Mouse (Mus musculus) lung, embryonic 16.5 days (tissue): ENCODE results near the gene Sypl2. TPM values are rescaled to one million over a fixed set of nuclear protein-coding genes. Genes with fewer than 3 reads are reported as not detected.
A peak's percentile ranks its signal among the peaks of the same experiment; 100 is the strongest.
"Not testable (repeated sequence)": the region's sequence is repeated elsewhere in the genome, so short reads cannot be mapped to it uniquely, and the experiment has no call there.

Experiments used
- ATAC-seq: fragments of 200-750 bp; cut with Nextera tagmentation; 2 replicates; pipeline ENCODE4 v1.8.0; 2017; ENCODE audit warnings: low read depth, mild to moderate bottlenecking, moderate library complexity
- H3K27ac ChIP-seq: fragments of 300-500 bp; sonication (generic); 2 replicates; pipeline ENCODE4 v1.5.1; 2014; ENCODE audit warnings: mild to moderate bottlenecking, control low read depth, low read length
- H3K27me3 ChIP-seq: fragments of 300-500 bp; sonication (generic); 2 replicates; pipeline ENCODE4 v1.6.1; 2014; ENCODE audit warnings: low read depth, low read length, mixed read lengths; ENCODE audit not compliant: control insufficient read depth, insufficient read depth
- H3K36me3 ChIP-seq: fragments of 300-500 bp; sonication (generic); 2 replicates; pipeline ENCODE4 v1.6.1; 2014; ENCODE audit warnings: low read length; ENCODE audit not compliant: control insufficient read depth, insufficient read depth
- H3K4me1 ChIP-seq: fragments of 300-500 bp; sonication (generic); replicated peaks from 2 replicates; pipeline ENCODE4 v1.6.1; 2014; ENCODE audit warnings: low read length, mixed read lengths; ENCODE audit not compliant: control insufficient read depth, insufficient read depth
- H3K4me2 ChIP-seq: fragments of 300-500 bp; sonication (generic); 2 replicates; pipeline ENCODE4 v1.6.1; 2014; ENCODE audit warnings: low read depth, low read length, control low read depth
- H3K4me3 ChIP-seq: fragments of 300-500 bp; sonication (generic); 2 replicates; pipeline ENCODE4 v1.5.1; 2014; ENCODE audit warnings: mild to moderate bottlenecking, low read length, control low read depth
- H3K9ac ChIP-seq: fragments of 300-500 bp; sonication (generic); 2 replicates; pipeline ENCODE4 v1.6.1; 2014; ENCODE audit warnings: low read length, control low read depth
- H3K9me3 ChIP-seq: fragments of 300-500 bp; sonication (generic); 2 replicates; pipeline ENCODE4 v1.6.1; 2016; ENCODE audit warnings: low read length; ENCODE audit not compliant: control insufficient read depth
- WGBS: fragments of 180-500 bp; shearing (Covaris S2); extraction: QIAGEN DNeasy Blood & Tissue Kit; methylation state at CpG from one replicate; pipeline ENCODE4 v1.1.7; 2014; 5-methylcytosine and 5-hydroxymethylcytosine counted together
- polyA plus RNA-seq: library from polyadenylated mRNA; unstranded; fragments of >200 nt; fragmentation: Nextera tagmentation; extraction: Ambion mirVana; gene quantifications from 2 replicates; pipeline ENCODE4 v1.2.1, GENCODE M21; 2015

The Sypl2 gene
- polyA plus RNA-seq = 0.46 and 1.1 TPM in 2 replicates

GRCm38 (mm10) chr3:108226558-108227350 lies at the start of gene Sypl2:
TSS of gene Sypl2 (minus strand) at chr3:108226648.
- Histone ChIP-seq H3K9me3 (no peaks in the 10 kb centered on the region), H3K4me2 (peak within 1 kb of the TSS; percentile 69), H3K9ac (peak within 1 kb of the TSS; percentile 61), H3K27ac (no peak within 1 kb of the TSS), H3K27me3 (peaks cover 37% of the 10 kb centered on the region), H3K4me3 (peak within 1 kb of the TSS; percentile 51), H3K4me1 (peaks cover 4% of the 10 kb centered on the region; the same call in 1 of the 2 replicates), H3K36me3 (no peaks in the 10 kb centered on the region)
- ATAC-seq = peak; percentile 47; the same call in 1 of the 2 replicates
- 5% methylated on average over 41 of the region's 44 CpGs for WGBS

DNA sequence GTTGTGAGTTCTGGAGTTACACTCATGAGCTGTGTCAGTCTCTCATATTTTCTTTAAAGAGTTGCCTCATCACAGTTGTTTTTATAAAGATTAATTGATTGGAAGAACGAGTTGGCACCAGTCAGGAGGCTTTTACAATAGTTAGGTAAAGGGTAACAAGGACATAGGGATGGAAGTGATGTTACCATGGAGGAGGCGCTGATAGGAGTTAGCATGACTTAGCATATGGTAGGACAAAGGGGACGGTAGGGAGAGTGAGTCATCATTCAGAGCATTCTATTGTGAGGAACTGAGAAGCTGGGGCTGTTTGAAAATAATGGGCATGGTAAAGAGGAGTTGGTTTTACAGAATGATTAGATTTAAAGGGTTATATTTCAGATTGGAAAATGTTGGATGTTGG lies 32.9 kb upstream of the Sypl2 start:
- Histone ChIP-seq H3K9me3 (no peaks in the 10 kb centered on the region), H3K9ac (no peak overlapping the region), H3K27me3 (no peaks in the 10 kb centered on the region), H3K4me3 (no peak overlapping the region), H3K27ac (no peak overlapping the region), H3K4me1 (peaks cover 8% of the 10 kb centered on the region), H3K36me3 (peaks cover 2% of the 10 kb centered on the region; the same call in 1 of the 2 replicates), H3K4me2 (no peak overlapping the region)
- 79% methylated on average over 3 of the region's 3 CpGs for WGBS
- no peak for ATAC-seq

GRCm38 (mm10) chr3:108257831-108258500 lies 31.5 kb upstream of the Sypl2 start:
- Histone ChIP-seq H3K4me3 (peak overlapping the region; percentile 98), H3K9me3 (no peaks in the 10 kb centered on the region), H3K27me3 (no peaks in the 10 kb centered on the region), H3K36me3 (peaks cover 2% of the 10 kb centered on the region; the same call in 1 of the 2 replicates), H3K4me1 (peaks cover 8% of the 10 kb centered on the region), H3K4me2 (peak overlapping the region; percentile 89), H3K9ac (peak overlapping the region; percentile 92), H3K27ac (no peak overlapping the region)
- WGBS = 56% methylated on average over 3 of the region's 3 CpGs
- ATAC-seq = no peak

DNA sequence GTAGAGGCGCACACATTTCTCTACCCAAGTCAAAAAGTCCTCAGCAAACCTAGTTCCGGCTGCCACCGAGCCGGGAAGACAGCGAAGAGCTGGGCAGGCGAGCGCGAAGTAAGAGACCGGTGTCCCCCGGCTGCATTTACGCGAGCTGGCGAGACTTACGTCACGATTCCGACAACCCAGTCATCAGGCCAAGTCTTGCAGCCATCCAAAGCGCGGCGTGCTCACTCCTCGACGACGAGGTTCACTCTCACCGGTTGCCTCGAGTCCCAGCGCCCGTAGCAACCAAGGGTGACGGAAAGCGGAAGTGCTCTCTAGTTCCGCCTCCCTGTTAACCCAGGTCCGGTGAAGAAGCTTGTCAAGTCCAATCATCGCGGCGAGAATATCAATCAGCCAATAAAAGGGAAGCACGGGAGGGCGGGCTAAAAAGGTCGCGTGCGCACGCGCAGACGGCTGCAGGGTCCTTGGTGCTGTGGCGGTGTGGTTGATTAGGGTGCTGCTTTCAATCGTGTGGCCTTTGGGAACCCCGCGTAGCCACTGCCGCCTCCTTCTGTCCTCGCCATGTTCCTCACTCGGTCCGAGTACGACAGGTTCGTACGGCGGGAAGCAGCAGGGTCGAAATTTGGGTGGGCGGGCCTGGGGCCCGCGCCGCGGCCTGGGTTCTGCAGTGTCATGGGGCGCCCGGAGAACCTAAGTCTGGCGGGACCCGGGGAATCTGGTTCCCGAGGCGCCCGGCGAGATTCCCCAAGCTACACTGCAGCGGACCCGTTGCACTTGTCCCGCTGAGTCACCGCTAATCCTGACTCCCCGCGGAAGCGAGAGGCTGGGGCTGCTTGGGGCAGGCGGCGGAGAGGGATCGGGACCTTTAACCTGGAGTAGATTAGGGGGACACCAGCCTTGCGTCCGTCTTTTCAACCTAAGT lies 30.5 kb upstream of the Sypl2 start, which contains the start of gene Psma5:
Gene Psma5 (plus strand): TSS at position 208 of the 919 bp plus-strand sequence.
- ATAC-seq = peak; percentile 99
- H3K9me3 ChIP-seq = no peaks in the 10 kb centered on the region
- under 1% methylated on average over 78 of the region's 79 CpGs for WGBS

GRCm38 (mm10) chr3:108246857-108247256 lies 20.4 kb upstream of the Sypl2 start:
- no peak overlapping the region for H3K9ac ChIP-seq
- H3K4me2 ChIP-seq = no peak overlapping the region
- H3K4me1 ChIP-seq = no peaks in the 10 kb centered on the region
- 83% methylated on average over 2 of the region's 2 CpGs for WGBS
- H3K4me3 ChIP-seq = no peak overlapping the region
- H3K9me3 ChIP-seq = no peaks in the 10 kb centered on the region
- no peak overlapping the region for H3K27ac ChIP-seq
- H3K36me3 ChIP-seq = no peaks in the 10 kb centered on the region
- H3K27me3 ChIP-seq = no peaks in the 10 kb centered on the region
- no peak for ATAC-seq

More for the DNA sequence above, 30.5 kb upstream of the Sypl2 start, which contains the start of gene Psma5:
- Histone ChIP-seq H3K36me3 (no peaks in the 10 kb centered on the region; the same call in 1 of the 2 replicates), H3K27ac (peak within 1 kb of the TSS; percentile 49), H3K4me3 (peak within 1 kb of the TSS; percentile 98), H3K4me2 (peak within 1 kb of the TSS; percentile 89), H3K9ac (peak within 1 kb of the TSS; percentile 92), H3K4me1 (peaks cover 8% of the 10 kb centered on the region), H3K27me3 (no peaks in the 10 kb centered on the region)

- H3K4me1 ChIP-seq = no peaks in the 10 kb centered on the region
Measured at GRCm38 (mm10) chr3:108241243-108241839, 14.9 kb upstream of the Sypl2 start.

GRCm38 (mm10) chr3:108237474-108238102 lies 11.1 kb upstream of the Sypl2 start:
- not testable (repeated sequence) for H3K9ac ChIP-seq, H3K27me3 ChIP-seq, H3K4me1 ChIP-seq, H3K27ac ChIP-seq, ATAC-seq, H3K9me3 ChIP-seq, H3K4me2 ChIP-seq, H3K36me3 ChIP-seq, H3K4me3 ChIP-seq
- WGBS = 77% methylated on average over 4 of the region's 4 CpGs

More at GRCm38 (mm10) chr3:108241243-108241839, 14.9 kb upstream of the Sypl2 start:
- no peak overlapping the region for H3K4me3 ChIP-seq
- H3K9ac ChIP-seq = no peak overlapping the region
- no peak overlapping the region for H3K4me2 ChIP-seq
- no peaks in the 10 kb centered on the region for H3K27me3 ChIP-seq
- H3K9me3 ChIP-seq = no peaks in the 10 kb centered on the region
- H3K27ac ChIP-seq = no peak overlapping the region
- 84% methylated on average over 3 of the region's 3 CpGs for WGBS
- ATAC-seq = no peak
- H3K36me3 ChIP-seq = no peaks in the 10 kb centered on the region

- Histone ChIP-seq H3K9me3 (no peaks in the 10 kb centered on the region), H3K27me3 (peaks cover 10% of the 10 kb centered on the region), H3K4me2 (no peak overlapping the region), H3K4me3 (no peak overlapping the region), H3K27ac (no peak overlapping the region), H3K36me3 (no peaks in the 10 kb centered on the region), H3K4me1 (no peaks in the 10 kb centered on the region), H3K9ac (no peak overlapping the region)
- WGBS = 56% methylated on average over 4 of the region's 4 CpGs
- ATAC-seq = no peak
Measured at GRCm38 (mm10) chr3:108231646-108232045, 5.2 kb upstream of the Sypl2 start.
